Mouse (Mus musculus) urinary bladder, postnatal 36 days (tissue): Measurements from ENCODE around the gene Lctl.

ENCODE experiments used
- DNase-seq, 2 experiments: peaks; one replicate each; pipeline ENCODE4 v3.0.0; 2022; ENCODE audit warnings: low spot score in 2 of 2, mixed read lengths in 1 of 2

The Lctl gene

GRCm38 (mm10) chr9:64116876-64117275, at the start of gene Lctl:
Gene Lctl (plus strand): TSS chr9:64117147.
- no peak for DNase-seq

GRCm38 (mm10) chr9:64067787-64068186, 49.2 kb upstream of the Lctl start:
- no peak for DNase-seq

GRCm38 (mm10) chr9:64068571-64068970, 48.4 kb upstream of the Lctl start:
- no peak for DNase-seq

- no peak for DNase-seq
Measured at GRCm38 (mm10) chr9:64069131-64069530, 47.8 kb upstream of the Lctl start.

- DNase-seq, result no peak
Measured at GRCm38 (mm10) chr9:64070674-64071073, 46.3 kb upstream of the Lctl start.

- DNase-seq, result no peak
Measured at GRCm38 (mm10) chr9:64074831-64075230, 42.1 kb upstream of the Lctl start.

GRCm38 (mm10) chr9:64076412-64076811, 40.5 kb upstream of the Lctl start:
- no peak for DNase-seq

- DNase-seq, result no peak
Measured at GRCm38 (mm10) chr9:64078386-64078792, 38.6 kb upstream of the Lctl start.

- DNase-seq, result no peak
Measured at GRCm38 (mm10) chr9:64079922-64080321, 37.0 kb upstream of the Lctl start.

GRCm38 (mm10) chr9:64084231-64084630, 32.7 kb upstream of the Lctl start:
- DNase-seq, result peak in 1 of 2 experiments; percentile 44

- DNase-seq, result peak; percentile 35 to 58
Measured at GRCm38 (mm10) chr9:64084661-64085399, 32.1 kb upstream of the Lctl start.

GRCm38 (mm10) chr9:64085976-64086375, 31.0 kb upstream of the Lctl start:
- DNase-seq, result no peak

- DNase-seq, result no peak
Measured at GRCm38 (mm10) chr9:64086543-64086942, 30.4 kb upstream of the Lctl start.

- DNase-seq, result peak; percentile 75 to 77
Measured at GRCm38 (mm10) chr9:64087461-64088235, 29.3 kb upstream of the Lctl start.

GRCm38 (mm10) chr9:64088346-64088745, 28.6 kb upstream of the Lctl start:
- no peak for DNase-seq

- DNase-seq, result peak in 1 of 2 experiments; percentile 50
Measured at GRCm38 (mm10) chr9:64089004-64089403, 27.9 kb upstream of the Lctl start.

GRCm38 (mm10) chr9:64094083-64094482, 22.9 kb upstream of the Lctl start:
- no peak for DNase-seq

- no peak for DNase-seq
Measured at GRCm38 (mm10) chr9:64098282-64098681, 18.7 kb upstream of the Lctl start.

GRCm38 (mm10) chr9:64100442-64100841, 16.5 kb upstream of the Lctl start:
- peak; percentile 61 to 80 for DNase-seq

- no peak for DNase-seq
Measured at GRCm38 (mm10) chr9:64105301-64105700, 11.6 kb upstream of the Lctl start.

GRCm38 (mm10) chr9:64110502-64110901, 6.4 kb upstream of the Lctl start:
- no peak for DNase-seq

GRCm38 (mm10) chr9:64114646-64115045, 2.3 kb upstream of the Lctl start:
- no peak for DNase-seq

- no peak for DNase-seq
Measured at GRCm38 (mm10) chr9:64115756-64116155, 1.2 kb upstream of the Lctl start.
